Mouse (Mus musculus): ENCODE results near the gene Catip. TPM values are rescaled to one million over a fixed set of nuclear protein-coding genes. Genes with fewer than 3 reads are reported as not detected.
"Not testable (repeated sequence)": the region's sequence is repeated elsewhere in the genome, so short reads cannot be mapped to it uniquely, and the experiment has no call there.

The Catip gene
- 1.6 and 2.0 TPM in 2 replicates for polyA plus RNA-seq (2015; fragmentation: Nextera tagmentation; extraction: Ambion mirVana)

DNA sequence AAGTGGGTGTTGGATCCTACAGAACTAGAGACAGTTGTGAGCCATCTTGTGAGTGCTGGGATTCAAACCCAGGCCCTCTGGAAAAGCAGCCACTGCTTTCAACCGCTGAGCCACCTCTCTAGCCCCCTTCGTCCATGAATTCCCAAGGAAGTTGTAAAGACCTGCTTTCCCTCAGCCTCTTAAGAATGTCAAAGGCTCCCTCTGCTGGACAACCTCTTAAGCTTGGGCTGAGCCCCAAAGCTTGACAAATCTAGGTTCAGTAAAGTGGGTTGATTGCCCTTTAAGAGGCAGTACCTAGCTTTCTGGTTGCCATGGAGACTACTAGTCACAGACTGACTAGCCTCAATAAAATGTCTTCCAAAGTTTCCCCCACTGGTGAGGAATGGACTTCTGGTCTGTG lies at the start of gene Catip:
Gene Catip, plus strand, starts transcription at position 297 of the 400 bp plus-strand sequence.
- no peaks in the 10 kb centered on the region for H3K27me3 ChIP-seq
- H3K4me1 ChIP-seq, result peaks cover 16% of the 10 kb centered on the region
- H3K9me3 ChIP-seq, result no peaks in the 10 kb centered on the region
- H3K4me2 ChIP-seq, result no peak within 1 kb of the TSS
- peak within 1 kb of the TSS; percentile 38; the same call in 1 of the 2 replicates for H3K27ac ChIP-seq
- 0 out of 2 replicates have a peak within 1 kb of the TSS, but pooled peaks have one; percentile 1 for H3K9ac ChIP-seq
- ATAC-seq (ENCODE audit: insufficient number of reproducible peaks, low FRiP score, low TSS enrichment, low read depth), result peak; percentile 75
- 0 out of 2 replicates have a peak within 1 kb of the TSS, but pooled peaks have one; percentile 4 for H3K4me3 ChIP-seq
- WGBS, result 0% methylated on average over 2 of the region's 2 CpGs
- no peaks in the 10 kb centered on the region for H3K36me3 ChIP-seq

DNA sequence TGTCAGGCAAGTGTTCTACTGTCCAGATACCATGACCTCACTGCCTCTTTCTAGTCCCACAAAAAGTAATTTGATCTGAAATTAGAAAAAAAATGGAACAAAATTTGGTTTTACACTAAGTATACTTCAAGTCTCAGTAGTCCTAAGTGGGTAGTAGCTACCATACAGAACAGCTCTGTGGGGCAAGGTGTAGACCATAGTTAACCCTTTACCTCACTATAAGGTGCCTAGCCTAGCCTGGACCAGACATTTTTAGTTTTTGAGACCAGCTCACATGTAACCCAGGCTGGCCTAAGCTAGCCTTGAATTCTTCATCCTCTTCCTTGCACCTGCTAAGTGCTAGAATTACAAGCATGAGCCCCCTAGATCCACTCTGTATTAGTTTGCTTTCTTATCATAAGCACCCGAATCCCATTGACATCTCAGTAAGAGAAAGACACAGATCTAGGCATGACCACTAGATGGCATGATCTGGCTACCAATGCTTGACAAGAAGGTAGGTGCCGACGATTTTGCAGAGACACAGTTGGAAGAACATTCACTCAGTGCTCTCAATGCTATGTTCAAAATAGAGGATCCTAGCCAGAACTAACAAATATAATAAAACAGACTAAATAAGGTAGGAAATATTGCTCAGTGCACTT lies 48.7 kb upstream of the Catip start:
- Histone ChIP-seq H3K27me3 (no peaks in the 10 kb centered on the region), H3K4me1 (peaks cover 6% of the 10 kb centered on the region; the same call in 1 of the 2 replicates), H3K36me3 (no peaks in the 10 kb centered on the region), H3K9me3 (no peaks in the 10 kb centered on the region), H3K9ac (no peak overlapping the region), H3K27ac (no peak overlapping the region), H3K4me2 (no peak overlapping the region), H3K4me3 (no peak overlapping the region)
- ATAC-seq (ENCODE audit: insufficient number of reproducible peaks, low FRiP score, low TSS enrichment, low read depth), result 0 out of 2 replicates have a peak, but pooled peaks have one; percentile 35
- WGBS, result 1% methylated on average over 3 of the region's 3 CpGs

DNA sequence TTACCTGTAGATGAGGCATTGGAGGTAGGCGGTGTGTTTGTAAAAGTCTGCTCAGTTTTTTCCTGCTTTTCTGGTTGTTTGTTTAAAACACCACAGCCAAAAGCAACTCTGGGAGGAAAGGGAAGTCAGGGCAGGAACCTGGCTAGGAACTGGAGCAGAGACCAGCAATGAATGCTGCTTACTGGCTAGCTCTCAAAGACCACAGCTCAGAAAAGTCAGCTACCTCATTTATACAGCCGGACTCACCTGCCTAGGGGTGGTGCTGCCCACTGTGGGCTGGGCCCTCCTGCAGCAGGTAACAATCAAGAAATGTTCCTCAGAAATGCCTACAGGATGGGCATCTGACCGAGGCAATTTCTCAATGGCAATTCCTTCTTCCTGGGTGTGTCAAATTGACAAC lies 47.1 kb upstream of the Catip start:
- 82% methylated on average over 3 of the region's 3 CpGs for WGBS

DNA sequence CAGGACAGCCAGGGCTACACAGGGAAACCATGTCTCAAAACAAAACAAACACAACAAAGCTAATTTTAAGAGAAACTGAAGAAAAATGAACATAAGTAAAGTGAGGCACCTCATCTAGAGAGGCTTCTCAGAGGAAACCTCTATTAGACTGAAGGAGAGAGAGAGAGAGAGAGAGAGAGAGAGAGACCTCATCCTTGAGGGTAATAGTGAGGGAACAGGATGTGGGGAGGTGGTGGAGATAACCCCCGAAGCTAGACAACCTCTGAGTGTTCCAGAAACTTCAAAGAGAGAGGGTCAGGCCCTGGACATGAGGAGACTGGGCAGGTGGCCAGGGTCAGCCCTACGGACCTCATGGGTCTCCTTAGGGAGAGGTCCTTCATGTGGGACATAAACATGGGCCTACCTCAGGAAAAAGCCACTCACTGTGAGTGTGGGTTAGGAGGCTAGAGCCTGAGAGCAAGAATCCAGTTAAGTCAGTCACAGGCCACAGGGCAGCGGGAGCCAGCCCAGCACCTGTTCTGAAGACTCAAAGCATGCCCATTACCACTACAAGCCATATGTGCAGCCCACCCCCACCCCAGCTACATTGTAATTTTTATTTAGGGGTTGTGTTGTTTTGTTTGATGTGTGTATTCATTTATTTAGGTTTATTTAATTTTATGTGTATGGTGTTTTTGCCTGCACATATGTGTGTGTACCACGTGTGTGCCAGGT lies 45.6 kb upstream of the Catip start:
- Histone ChIP-seq H3K9me3 (no peaks in the 10 kb centered on the region), H3K27me3 (no peaks in the 10 kb centered on the region), H3K4me3 (no peak overlapping the region), H3K4me1 (0 out of 2 replicates have a peak, but pooled peaks cover 3% of the 10 kb centered on the region), H3K27ac (no peak overlapping the region), H3K36me3 (no peaks in the 10 kb centered on the region), H3K4me2 (no peak overlapping the region), H3K9ac (no peak overlapping the region)
- no peak for ATAC-seq (ENCODE audit: insufficient number of reproducible peaks, low FRiP score, low TSS enrichment, low read depth)
- WGBS, result 65% methylated on average over 4 of the region's 4 CpGs

More for the DNA sequence above, 47.1 kb upstream of the Catip start:
- H3K4me2 ChIP-seq, result no peak overlapping the region
- no peak overlapping the region for H3K4me3 ChIP-seq
- no peaks in the 10 kb centered on the region for H3K27me3 ChIP-seq
- ATAC-seq (ENCODE audit: insufficient number of reproducible peaks, low FRiP score, low TSS enrichment, low read depth), result no peak
- no peaks in the 10 kb centered on the region for H3K9me3 ChIP-seq
- H3K9ac ChIP-seq, result no peak overlapping the region
- H3K36me3 ChIP-seq, result no peaks in the 10 kb centered on the region
- no peak overlapping the region for H3K27ac ChIP-seq
- H3K4me1 ChIP-seq, result peaks cover 6% of the 10 kb centered on the region; the same call in 1 of the 2 replicates

DNA sequence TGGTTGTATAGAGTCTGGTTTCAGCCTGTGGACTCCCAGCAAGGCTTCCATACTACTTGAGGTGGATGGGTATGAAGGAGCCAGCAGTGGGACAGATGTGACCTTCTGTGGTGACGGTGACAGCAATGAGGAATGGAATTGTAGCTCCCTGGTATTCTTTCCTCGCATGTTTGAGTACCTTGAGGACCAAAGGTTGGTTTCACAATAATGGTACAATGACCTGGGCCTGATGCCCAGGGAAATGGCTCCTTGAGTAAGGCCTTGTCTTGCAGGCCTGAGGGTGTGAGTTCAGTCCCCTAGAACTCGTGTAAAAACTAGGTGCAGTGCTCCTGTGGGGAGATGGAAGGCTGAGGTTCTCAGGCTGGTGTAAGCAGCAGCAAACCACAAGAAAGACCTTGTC lies 43.2 kb upstream of the Catip start:
- H3K4me3 ChIP-seq, result no peak overlapping the region
- H3K4me2 ChIP-seq, result no peak overlapping the region
- H3K36me3 ChIP-seq, result no peaks in the 10 kb centered on the region
- no peaks in the 10 kb centered on the region for H3K9me3 ChIP-seq
- no peak overlapping the region for H3K27ac ChIP-seq
- no peak overlapping the region for H3K9ac ChIP-seq
- H3K27me3 ChIP-seq, result no peaks in the 10 kb centered on the region
- ATAC-seq (ENCODE audit: insufficient number of reproducible peaks, low FRiP score, low TSS enrichment, low read depth), result no peak
- 0 out of 2 replicates have a peak, but pooled peaks cover under 1% of the 10 kb centered on the region for H3K4me1 ChIP-seq
- 90% methylated on average over 3 of the region's 3 CpGs for WGBS

DNA sequence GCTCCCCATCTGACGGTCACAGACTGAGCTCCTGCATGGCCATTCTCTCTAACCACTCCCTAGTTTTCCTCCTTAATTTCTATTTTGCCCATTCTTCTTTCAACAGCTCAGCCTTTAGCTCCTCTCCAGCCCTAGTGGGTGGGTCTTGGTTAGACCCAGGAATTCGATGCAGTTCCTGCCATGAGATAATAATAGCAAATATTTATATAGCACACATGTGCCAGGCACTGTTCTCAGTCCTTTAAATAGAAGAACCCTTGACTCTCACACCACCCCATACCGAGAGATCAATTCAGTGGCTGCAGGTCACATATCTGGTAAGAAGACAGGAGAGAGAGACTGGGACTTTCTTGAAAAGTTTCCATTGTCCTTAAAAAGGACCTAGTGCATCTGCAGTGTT lies 40.5 kb upstream of the Catip start:
- no peaks in the 10 kb centered on the region for H3K4me1 ChIP-seq
- H3K4me2 ChIP-seq, result no peak overlapping the region
- no peaks in the 10 kb centered on the region for H3K27me3 ChIP-seq
- no peak overlapping the region for H3K9ac ChIP-seq
- no peak overlapping the region for H3K27ac ChIP-seq
- 75% methylated on average over 3 of the region's 3 CpGs for WGBS
- H3K36me3 ChIP-seq, result no peaks in the 10 kb centered on the region
- H3K9me3 ChIP-seq, result no peaks in the 10 kb centered on the region
- ATAC-seq (ENCODE audit: insufficient number of reproducible peaks, low FRiP score, low TSS enrichment, low read depth), result no peak
- H3K4me3 ChIP-seq, result no peak overlapping the region

DNA sequence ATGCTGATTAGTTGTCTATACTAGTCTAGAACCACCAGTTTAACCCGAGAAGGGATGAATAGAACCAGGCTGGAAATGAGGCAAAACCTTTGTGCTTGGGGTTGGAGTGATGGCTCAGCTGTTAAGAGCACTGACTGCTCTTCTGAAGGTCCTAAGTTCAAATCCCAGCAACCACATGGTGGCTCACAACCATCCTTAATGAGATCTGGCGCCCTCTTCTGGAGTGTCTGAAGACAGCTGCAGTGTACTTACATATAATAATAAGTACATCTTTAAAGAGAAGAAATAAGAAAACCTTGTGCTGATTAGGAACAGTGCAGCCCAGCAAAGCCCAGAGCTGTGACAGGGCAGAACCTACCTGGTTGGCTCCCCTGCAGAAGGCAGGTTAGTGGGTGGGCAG lies 35.0 kb upstream of the Catip start:
- H3K4me2 ChIP-seq; H3K4me3 ChIP-seq; H3K27ac ChIP-seq; H3K36me3 ChIP-seq; H3K9ac ChIP-seq; H3K9me3 ChIP-seq; ATAC-seq (ENCODE audit: insufficient number of reproducible peaks, low FRiP score, low TSS enrichment, low read depth); H3K27me3 ChIP-seq: not testable (repeated sequence)
- WGBS, result 74% methylated on average over 2 of the region's 2 CpGs
- peaks cover 12% of the 10 kb centered on the region for H3K4me1 ChIP-seq

DNA sequence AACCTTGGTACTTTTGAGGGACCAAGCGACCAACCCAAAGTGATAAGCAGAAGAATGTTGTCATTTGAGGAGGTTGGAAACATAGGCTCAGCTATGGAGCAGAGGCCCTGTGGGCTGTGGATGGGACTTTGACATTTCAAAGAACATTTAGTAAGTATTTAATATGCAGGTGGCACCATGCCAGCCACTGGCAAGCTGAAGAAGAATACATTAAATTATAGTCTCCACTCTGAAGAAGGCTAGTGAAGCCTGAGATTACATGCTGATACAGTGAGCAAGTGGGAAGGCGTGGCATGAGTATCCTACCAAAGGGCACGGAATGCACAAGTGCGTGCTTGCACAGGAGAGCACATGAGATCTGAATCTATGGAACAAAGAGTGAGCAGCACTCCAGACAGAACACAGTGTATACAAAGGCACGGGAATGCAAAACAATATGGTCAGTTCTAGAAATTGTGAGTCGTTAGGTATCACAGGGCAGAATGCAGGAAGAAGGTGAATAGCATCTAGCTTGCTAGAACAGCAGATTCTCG lies 31.9 kb upstream of the Catip start:
- Histone ChIP-seq H3K9ac (no peak overlapping the region), H3K27me3 (no peaks in the 10 kb centered on the region), H3K4me1 (peaks cover 34% of the 10 kb centered on the region), H3K4me3 (no peak overlapping the region), H3K27ac (no peak overlapping the region), H3K9me3 (no peaks in the 10 kb centered on the region), H3K4me2 (no peak overlapping the region), H3K36me3 (no peaks in the 10 kb centered on the region)
- no peak for ATAC-seq (ENCODE audit: insufficient number of reproducible peaks, low FRiP score, low TSS enrichment, low read depth)
- 71% methylated on average over 7 of the region's 7 CpGs for WGBS

DNA sequence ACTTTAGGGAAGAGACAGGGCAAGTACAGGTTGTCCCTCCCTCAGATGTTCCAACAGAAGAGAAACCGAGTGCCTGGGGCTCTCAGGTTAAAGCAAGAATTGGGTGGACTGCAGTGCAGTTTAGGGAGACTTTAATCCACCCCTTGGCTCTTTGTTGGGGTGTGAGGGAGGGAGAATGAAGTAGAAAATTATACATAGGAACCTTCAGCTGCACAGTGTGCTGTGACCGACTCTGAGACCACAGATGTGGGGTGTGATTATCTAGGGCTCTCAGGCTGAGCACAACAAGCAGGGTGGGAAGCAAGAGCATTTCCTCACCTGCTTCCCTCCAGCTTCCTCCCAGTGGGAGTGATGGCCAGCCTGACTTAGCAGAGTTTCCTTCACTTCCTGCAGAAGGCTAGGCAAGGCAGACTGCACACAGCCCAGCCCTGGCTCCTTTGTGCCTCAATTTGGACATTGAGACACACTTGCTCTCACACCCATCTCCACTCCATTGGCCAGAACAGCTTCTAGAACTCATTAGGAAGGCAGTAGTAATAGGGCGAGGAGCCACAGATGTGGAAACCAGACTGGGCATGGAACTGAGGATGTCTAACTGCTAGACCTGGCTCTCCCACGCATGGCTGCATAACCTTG lies 30.7 kb upstream of the Catip start:
- Histone ChIP-seq H3K27ac (peak overlapping the region; percentile 85), H3K9ac (no peak overlapping the region), H3K27me3 (no peaks in the 10 kb centered on the region), H3K4me2 (no peak overlapping the region), H3K4me1 (peaks cover 37% of the 10 kb centered on the region), H3K9me3 (no peaks in the 10 kb centered on the region), H3K4me3 (no peak overlapping the region), H3K36me3 (no peaks in the 10 kb centered on the region)
- WGBS, result 70% methylated on average over 4 of the region's 4 CpGs
- no peak for ATAC-seq (ENCODE audit: insufficient number of reproducible peaks, low FRiP score, low TSS enrichment, low read depth)

DNA sequence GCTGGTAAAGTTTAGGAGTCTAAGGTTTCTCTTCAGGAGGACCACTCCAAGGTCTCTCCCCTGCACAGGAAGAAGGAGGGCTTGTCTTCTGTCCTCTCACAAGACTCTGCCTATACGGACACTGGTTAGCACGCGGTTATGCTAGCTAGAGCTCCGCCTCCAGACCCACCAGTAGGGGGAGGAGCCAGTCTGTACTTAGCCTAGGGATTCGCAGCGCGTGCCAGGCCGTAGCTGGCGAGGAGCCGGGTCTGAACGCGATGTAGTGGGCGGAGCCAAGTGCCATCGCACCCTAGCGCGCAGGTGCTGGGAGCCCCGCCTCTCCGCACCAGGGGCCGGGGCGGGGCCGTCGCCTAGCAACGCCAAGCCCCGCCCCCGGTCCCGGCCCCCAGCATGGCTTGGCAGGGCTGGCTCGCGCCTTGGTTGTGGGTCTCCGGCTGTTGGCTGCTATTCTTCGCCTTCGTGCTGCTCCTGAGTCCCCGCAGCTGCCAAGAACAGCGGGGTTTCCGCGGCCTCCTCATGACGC lies 29.6 kb upstream of the Catip start:
- Histone ChIP-seq H3K27me3 (no peaks in the 10 kb centered on the region), H3K36me3 (no peaks in the 10 kb centered on the region), H3K4me1 (peaks cover 37% of the 10 kb centered on the region), H3K4me3 (peak overlapping the region; percentile 54), H3K4me2 (peak overlapping the region; percentile 83), H3K27ac (peak overlapping the region; percentile 85), H3K9ac (peak overlapping the region; percentile 32), H3K9me3 (no peaks in the 10 kb centered on the region)
- under 1% methylated on average over 36 of the region's 36 CpGs for WGBS
- peak; percentile 93 for ATAC-seq (ENCODE audit: insufficient number of reproducible peaks, low FRiP score, low TSS enrichment, low read depth)

DNA sequence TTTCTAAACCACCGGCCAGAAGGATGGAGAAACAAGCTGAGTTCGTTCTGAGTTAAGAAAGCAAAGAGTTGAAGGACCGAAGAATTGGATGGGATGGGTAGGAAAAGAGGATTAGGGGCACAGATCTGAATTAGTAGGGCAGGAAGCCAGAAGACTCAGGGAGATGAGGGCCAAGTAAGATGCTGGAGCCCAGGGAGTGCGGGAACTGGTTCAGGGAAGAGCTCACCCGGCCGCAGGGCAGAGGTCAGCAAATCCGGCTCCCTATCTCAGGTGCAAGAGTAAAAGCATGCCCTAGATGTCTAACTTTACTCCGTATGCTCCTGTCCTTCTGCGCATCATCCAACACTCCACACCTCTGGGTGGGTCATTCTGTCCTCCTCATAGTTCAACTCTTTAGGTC lies 29.0 kb upstream of the Catip start:
- peak overlapping the region; percentile 32 for H3K9ac ChIP-seq
- H3K4me2 ChIP-seq, result peak overlapping the region; percentile 83
- ATAC-seq (ENCODE audit: insufficient number of reproducible peaks, low FRiP score, low TSS enrichment, low read depth), result no peak
- no peaks in the 10 kb centered on the region for H3K9me3 ChIP-seq
- no peaks in the 10 kb centered on the region for H3K36me3 ChIP-seq
- peak overlapping the region; percentile 85 for H3K27ac ChIP-seq
- 4% methylated on average over 9 of the region's 9 CpGs for WGBS
- peaks cover 41% of the 10 kb centered on the region for H3K4me1 ChIP-seq
- no peaks in the 10 kb centered on the region for H3K27me3 ChIP-seq
- peak overlapping the region; percentile 54 for H3K4me3 ChIP-seq
